28 mouse cellular contexts compared by ENCODE assay signal in the genomic region with DNA sequence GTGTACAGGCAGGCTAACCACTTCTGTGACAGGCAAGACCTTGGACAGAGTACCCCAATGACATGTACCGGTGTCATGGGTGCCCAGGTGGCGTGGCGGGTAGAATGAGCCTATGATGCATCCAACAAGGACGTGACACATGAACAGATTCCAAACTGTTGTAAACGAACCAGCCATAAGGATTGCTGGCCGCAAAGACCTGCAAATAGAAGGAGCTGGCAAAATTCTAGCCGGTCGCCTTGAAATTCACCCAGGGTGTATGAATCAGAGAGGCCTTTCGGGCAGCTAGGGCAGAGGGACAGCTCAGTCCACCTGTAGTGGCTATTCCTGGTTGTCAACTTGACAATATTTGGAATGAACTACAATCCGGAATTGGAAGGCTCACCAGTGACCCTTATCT. TPM values are rescaled to one million over a fixed set of nuclear protein-coding genes. Genes with fewer than 3 reads are reported as not detected.
"Had no signal": no experiment of that assay in that cellular context is flagged by ENCODE, and none has a peak within 500 bp of the region (broad histone marks: within the 10 kb centered on the region; RNA-seq: fewer than 3 reads in every experiment).

No protein-coding gene starts in this region.

- H3K9ac ChIP-seq: kidney, embryonic 15.5 days; liver, embryonic 15.5 days; lung, embryonic 15.5 days; midbrain, embryonic 15.5 days; neural tube, embryonic 12.5 days; neural tube, embryonic 15.5 days; stomach, embryonic 15.5 days had no signal

- H3K4me3 ChIP-seq: kidney, embryonic 15.5 days; left cerebral cortex, adult 2 months; liver, embryonic 15.5 days; lung, embryonic 15.5 days; megakaryocyte, embryonic 14.5 days; midbrain, embryonic 10.5 days; midbrain, embryonic 15.5 days; neural tube, embryonic 12.5 days; neural tube, embryonic 15.5 days; stomach, embryonic 15.5 days had no signal

- DNase-seq: kidney, adult 8-10 months; kidney, postnatal 10 days; kidney, postnatal 36 days; layer of hippocampus, postnatal 36 days; lung, adult 18-20 months; lung, postnatal 10 days; lung, postnatal 36 days; right cerebral cortex, adult 18-20 months; right cerebral cortex, postnatal 25 days; spleen, adult 18-20 months; thymus, postnatal 25 days had no signal

- H3K4me2 ChIP-seq: kidney, embryonic 15.5 days; liver, embryonic 15.5 days; lung, embryonic 15.5 days; midbrain, embryonic 15.5 days; neural tube, embryonic 12.5 days; neural tube, embryonic 15.5 days; stomach, embryonic 15.5 days had no signal

- ATAC-seq: midbrain, embryonic 15.5 days had no signal

- H3K36me3 ChIP-seq: kidney, embryonic 15.5 days; liver, embryonic 15.5 days; lung, embryonic 15.5 days; midbrain, embryonic 10.5 days; midbrain, embryonic 15.5 days; neural tube, embryonic 12.5 days; neural tube, embryonic 15.5 days; stomach, embryonic 15.5 days had no signal

- H3K9me3 ChIP-seq: kidney, embryonic 15.5 days; liver, embryonic 15.5 days; lung, embryonic 15.5 days; midbrain, embryonic 10.5 days; midbrain, embryonic 15.5 days; neural tube, embryonic 12.5 days; neural tube, embryonic 15.5 days; stomach, embryonic 15.5 days had no signal

- H3K27ac ChIP-seq: kidney, embryonic 15.5 days; left cerebral cortex, adult 2 months; liver, embryonic 15.5 days; lung, embryonic 15.5 days; midbrain, embryonic 10.5 days; midbrain, embryonic 15.5 days; neural tube, embryonic 12.5 days; neural tube, embryonic 15.5 days; stomach, embryonic 15.5 days had no signal

RNA-seq across cellular contexts. Expression of gene Arhgap40, which starts 41.8 kb away (rescaled TPM):
- total RNA-seq: layer of hippocampus, postnatal 36 days; left cerebral cortex, postnatal 10 days; left cerebral cortex, postnatal 36 days; liver, adult 2 months had no signal
- polyA plus RNA-seq: limb, embryonic 11.5 days; liver, adult 2 months; lung, embryonic 15.5 days; thymus, postnatal 0 days had no signal

RNA-seq across cellular contexts. Expression of gene Adig, which starts 52.0 kb away (rescaled TPM):
- total RNA-seq: layer of hippocampus, adult 8-10 months; layer of hippocampus, postnatal 10 days; layer of hippocampus, postnatal 36 days; left cerebral cortex, adult 2 months; left cerebral cortex, postnatal 10 days; left cerebral cortex, postnatal 36 days; liver, adult 2 months had no signal
- polyA plus RNA-seq: kidney, embryonic 15.5 days; liver, adult 2 months; liver, embryonic 15.5 days; lung, embryonic 15.5 days; midbrain, embryonic 10.5 days; midbrain, embryonic 15.5 days; neural tube, embryonic 12.5 days; neural tube, embryonic 15.5 days had no signal

RNA-seq across cellular contexts. Expression of gene Slc32a1, which starts 56.2 kb away (rescaled TPM):
- total RNA-seq: liver, adult 2 months had no signal
- polyA plus RNA-seq: limb, embryonic 11.5 days; liver, adult 2 months; liver, embryonic 15.5 days; lung, embryonic 15.5 days; stomach, embryonic 15.5 days; thymus, postnatal 0 days had no signal
